Mouse (Mus musculus) myocyte (in vitro differentiated cells): Measurements from ENCODE around the gene Copg1.

ENCODE experiments used
- CEBPB ChIP-seq: IDR thresholded peaks from 2 replicates; pipeline ENCODE4 v1.6.1; 2011; ENCODE audit warnings: mild to moderate bottlenecking, moderate library complexity; ENCODE audit not compliant: poor library complexity, insufficient read depth, severe bottlenecking
- E2F4 ChIP-seq: IDR thresholded peaks from one replicate; pipeline ENCODE4 v1.6.1; 2011; ENCODE audit warnings: mild to moderate bottlenecking, control low read depth, moderate library complexity; ENCODE audit not compliant: insufficient read depth
- MAX ChIP-seq: IDR thresholded peaks from one replicate; pipeline ENCODE4 v1.6.1; 2011; ENCODE audit warnings: low read depth, mild to moderate bottlenecking, control low read depth
- MYOD1 ChIP-seq, 3 experiments: IDR thresholded peaks; one replicate each; pipeline ENCODE4 v1.6.1; 2011; ENCODE audit warnings: control low read depth in 2 of 3, low read depth in 2 of 3, mild to moderate bottlenecking in 2 of 3, moderate library complexity in 1 of 3; ENCODE audit not compliant: insufficient read length in 2 of 3, control insufficient read depth in 1 of 3
- POLR2A ChIP-seq: IDR thresholded peaks from one replicate; pipeline ENCODE4 v1.6.1; 2011; ENCODE audit warnings: low read depth, mild to moderate bottlenecking, control low read depth, moderate library complexity; ENCODE audit not compliant: insufficient read length
- POLR2AphosphoS2 ChIP-seq: IDR thresholded peaks from one replicate; pipeline ENCODE4 v1.6.1; 2011; ENCODE audit warnings: low read depth, control low read depth; ENCODE audit not compliant: insufficient read length
- SRF ChIP-seq: IDR thresholded peaks from one replicate; pipeline ENCODE4 v1.6.1; 2011; ENCODE audit warnings: low read depth; ENCODE audit not compliant: control insufficient read depth, insufficient read length
- TCF12 ChIP-seq: IDR thresholded peaks from one replicate; pipeline ENCODE4 v1.6.1; 2011; ENCODE audit warnings: mild to moderate bottlenecking, control low read depth; ENCODE audit not compliant: poor library complexity, insufficient read depth, severe bottlenecking
- USF1 ChIP-seq: IDR thresholded peaks from one replicate; pipeline ENCODE4 v1.6.1; 2011; ENCODE audit warnings: low read depth, mild to moderate bottlenecking, control low read depth, moderate library complexity

- TF ChIP-seq POLR2A: peak; percentile 99
- TF ChIP-seq CEBPB: no peak
- TF ChIP-seq USF1: no peak
- no peak for TF ChIP-seq E2F4
- peak; percentile 95 for TF ChIP-seq POLR2AphosphoS2
- no peak for TF ChIP-seq SRF
- no peak for TF ChIP-seq MYOD1 (IDR thresholded peaks at IDR 0.05; ENCODE audit: control insufficient read depth in 1 of 3, insufficient read length in 2 of 3, low read depth in 2 of 3)
- TF ChIP-seq TCF12: no peak
- TF ChIP-seq MAX: no peak
Observed at GRCm38 (mm10) chr6:87887594-87888233, at the start of gene Copg1.
